Mouse (Mus musculus) C2C12 (cell line): Measurements from ENCODE around the gene Clstn1. TPM values are rescaled to one million over a fixed set of nuclear protein-coding genes. Genes with fewer than 3 reads are reported as not detected.

Source experiments
- H3K27me3 ChIP-seq: one replicate; pipeline ENCODE4 v1.6.1; 2011; ENCODE audit not compliant: control insufficient read depth, insufficient read depth, insufficient read length
- H3K36me3 ChIP-seq: one replicate; pipeline ENCODE4 v1.6.1; 2011; ENCODE audit not compliant: control insufficient read depth, insufficient read depth
- H3K4me3 ChIP-seq: one replicate; pipeline ENCODE4 v1.5.1; 2011; ENCODE audit warnings: mild to moderate bottlenecking, control low read depth; ENCODE audit not compliant: poor library complexity, insufficient read depth, severe bottlenecking
- H3K79me2 ChIP-seq: one replicate; pipeline ENCODE4 v1.6.1; 2011; ENCODE audit not compliant: control insufficient read depth, insufficient read depth
- H3K79me3 ChIP-seq: one replicate; pipeline ENCODE4 v1.6.1; 2011; ENCODE audit warnings: low read depth, control low read depth
- H3ac ChIP-seq: one replicate; pipeline ENCODE3; 2011; ENCODE audit warnings: low read depth; ENCODE audit not compliant: control insufficient read depth, insufficient read length
- CEBPB ChIP-seq: IDR thresholded peaks from one replicate; pipeline ENCODE4 v1.6.1; 2011; ENCODE audit warnings: low read depth, mild to moderate bottlenecking, control low read depth, moderate library complexity
- CTCF ChIP-seq: IDR thresholded peaks from one replicate; pipeline ENCODE4 v1.5.1; 2011; ENCODE audit not compliant: control insufficient read depth, insufficient read depth, insufficient read length
- FOSL1 ChIP-seq: IDR thresholded peaks from one replicate; pipeline ENCODE4 v1.8.0; 2011; ENCODE audit warnings: mild to moderate bottlenecking, low read length; ENCODE audit not compliant: poor library complexity, insufficient read depth, severe bottlenecking
- MAX ChIP-seq: IDR thresholded peaks from one replicate; pipeline ENCODE4 v1.6.1; 2011; ENCODE audit warnings: mild to moderate bottlenecking, control low read depth
- MYOD1 ChIP-seq: IDR thresholded peaks from one replicate; pipeline ENCODE4 v1.6.1; 2011; ENCODE audit warnings: low read depth; ENCODE audit not compliant: control insufficient read depth, insufficient read length
- MYOG ChIP-seq: IDR thresholded peaks from one replicate; pipeline ENCODE4 v1.6.1; 2011; ENCODE audit not compliant: control insufficient read depth, insufficient read length; ENCODE audit errors: extremely low read depth
- USF1 ChIP-seq: IDR thresholded peaks from one replicate; pipeline ENCODE4 v1.6.1; 2011; ENCODE audit warnings: low read depth, mild to moderate bottlenecking, control low read depth, moderate library complexity
- polyA plus RNA-seq: library from polyadenylated mRNA; unstranded; fragments of >200 nt; fragmentation: generic; extraction: Trizol; gene quantifications from one replicate; pipeline ENCODE4 v1.2.1, GENCODE M21; 2012; ENCODE audit warnings: missing spikeins

The Clstn1 gene
- polyA plus RNA-seq, 1 experiment: 45.3 TPM

- Histone ChIP-seq H3K4me3 (no peak overlapping the region), H3K79me3 (peaks cover 19% of the 10 kb centered on the region), H3K27me3 (no peaks in the 10 kb centered on the region), H3K36me3 (no peaks in the 10 kb centered on the region), H3ac (no peak overlapping the region), H3K79me2 (peaks cover 88% of the 10 kb centered on the region)
- TF ChIP-seq MAX: no peak
- TF ChIP-seq CTCF: no peak
- no peak for TF ChIP-seq FOSL1
- no peak for TF ChIP-seq CEBPB
- no peak for TF ChIP-seq MYOG
- TF ChIP-seq USF1: no peak
- TF ChIP-seq MYOD1: no peak
These were observed 11.5 kb downstream of the Clstn1 start for GRCm38 (mm10) chr4:149597641-149598208.

GRCm38 (mm10) chr4:149599549-149599948, 13.3 kb downstream of the Clstn1 start:
- H3K36me3 ChIP-seq: no peaks in the 10 kb centered on the region
- H3K79me2 ChIP-seq: peaks cover 92% of the 10 kb centered on the region
- peaks cover 19% of the 10 kb centered on the region for H3K79me3 ChIP-seq
- H3K27me3 ChIP-seq: no peaks in the 10 kb centered on the region
- H3K4me3 ChIP-seq: no peak overlapping the region
- TF ChIP-seq MYOG (no peak), USF1 (no peak)
- H3ac ChIP-seq: no peak overlapping the region

- no peak for TF ChIP-seq CEBPB
- no peak for TF ChIP-seq MAX
- no peak for TF ChIP-seq USF1
- no peak for TF ChIP-seq CTCF
- no peak for TF ChIP-seq MYOD1
- Histone ChIP-seq H3ac (no peak overlapping the region), H3K27me3 (no peaks in the 10 kb centered on the region), H3K79me2 (peaks cover 89% of the 10 kb centered on the region), H3K79me3 (peaks cover 18% of the 10 kb centered on the region), H3K36me3 (no peaks in the 10 kb centered on the region), H3K4me3 (no peak overlapping the region)
These were observed 13.9 kb downstream of the Clstn1 start for GRCm38 (mm10) chr4:149600130-149600529.

- no peak overlapping the region for H3ac ChIP-seq
- H3K27me3 ChIP-seq: no peaks in the 10 kb centered on the region
- H3K36me3 ChIP-seq: no peaks in the 10 kb centered on the region
- H3K79me3 ChIP-seq: peaks cover 18% of the 10 kb centered on the region
- TF ChIP-seq CTCF (no peak), MYOD1 (no peak), CEBPB (no peak), USF1 (no peak), MAX (no peak), FOSL1 (no peak), MYOG (no peak)
- no peak overlapping the region for H3K4me3 ChIP-seq
- H3K79me2 ChIP-seq: peaks cover 86% of the 10 kb centered on the region
These were observed 15.2 kb downstream of the Clstn1 start for GRCm38 (mm10) chr4:149601484-149601883.

- Histone ChIP-seq H3K79me2 (peaks cover 79% of the 10 kb centered on the region), H3ac (no peak overlapping the region), H3K79me3 (peaks cover 18% of the 10 kb centered on the region), H3K36me3 (no peaks in the 10 kb centered on the region), H3K4me3 (no peak overlapping the region), H3K27me3 (no peaks in the 10 kb centered on the region)
- no peak for TF ChIP-seq MYOD1
- no peak for TF ChIP-seq USF1
These were observed 16.0 kb downstream of the Clstn1 start for GRCm38 (mm10) chr4:149602236-149602635.

GRCm38 (mm10) chr4:149603860-149604259, 17.6 kb downstream of the Clstn1 start:
- no peak overlapping the region for H3K4me3 ChIP-seq
- H3K79me2 ChIP-seq: peaks cover 73% of the 10 kb centered on the region
- no peak for TF ChIP-seq CEBPB
- no peak for TF ChIP-seq USF1
- TF ChIP-seq MYOG: no peak
- no peak for TF ChIP-seq MYOD1
- TF ChIP-seq MAX: no peak
- TF ChIP-seq CTCF: no peak
- no peak for TF ChIP-seq FOSL1
- no peaks in the 10 kb centered on the region for H3K36me3 ChIP-seq
- H3ac ChIP-seq: no peak overlapping the region
- H3K79me3 ChIP-seq: peaks cover 13% of the 10 kb centered on the region
- H3K27me3 ChIP-seq: no peaks in the 10 kb centered on the region
